Mouse (Mus musculus) kidney, postnatal 14 days (tissue): ENCODE results near the gene Elmod3.

Source experiments
- DNase-seq: peaks from one replicate; pipeline ENCODE4 v3.0.0; 2022; ENCODE audit warnings: mixed read lengths

Gene Elmod3

DNA sequence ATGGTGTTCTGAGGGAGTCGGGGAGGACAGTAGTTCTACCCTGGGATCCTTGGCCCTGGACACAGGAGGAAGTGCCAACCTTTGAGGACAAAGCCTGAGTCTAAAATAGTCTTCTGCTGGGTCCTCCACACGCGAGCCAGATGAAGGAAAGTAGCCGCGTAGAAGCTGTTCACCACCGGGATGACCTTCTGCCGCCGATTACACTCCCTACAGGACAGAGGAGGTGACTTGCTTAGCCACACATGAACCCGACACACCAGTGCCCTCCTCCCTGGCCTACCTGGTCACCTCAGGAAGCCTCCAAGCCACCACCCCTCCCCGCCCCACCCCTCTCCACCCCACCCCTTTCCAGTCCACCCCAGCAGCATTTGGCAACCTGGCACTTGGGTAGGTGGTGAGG is 29.5 kb downstream of the Elmod3 start:
- no peak for DNase-seq

DNA sequence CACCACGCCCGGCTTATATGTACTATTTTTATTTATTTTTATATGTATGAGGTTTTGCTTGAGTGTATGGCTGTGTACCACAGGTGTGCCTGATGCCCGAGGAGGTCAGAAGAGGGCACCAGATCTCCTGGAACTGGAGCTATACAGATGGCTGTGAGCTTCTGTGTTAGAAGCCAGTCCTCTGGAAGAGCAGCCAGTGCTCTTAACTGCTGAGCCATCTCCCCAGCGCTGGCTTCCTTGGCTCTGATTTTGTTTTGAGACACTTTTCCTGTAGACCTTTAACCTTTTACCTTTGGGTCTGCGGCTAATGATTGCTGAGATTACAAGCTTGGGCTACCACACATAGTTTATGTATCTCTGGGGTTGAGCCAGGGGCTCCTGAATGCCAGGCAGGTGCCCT is 30.7 kb downstream of the Elmod3 start:
- peak; percentile 62 for DNase-seq

DNA sequence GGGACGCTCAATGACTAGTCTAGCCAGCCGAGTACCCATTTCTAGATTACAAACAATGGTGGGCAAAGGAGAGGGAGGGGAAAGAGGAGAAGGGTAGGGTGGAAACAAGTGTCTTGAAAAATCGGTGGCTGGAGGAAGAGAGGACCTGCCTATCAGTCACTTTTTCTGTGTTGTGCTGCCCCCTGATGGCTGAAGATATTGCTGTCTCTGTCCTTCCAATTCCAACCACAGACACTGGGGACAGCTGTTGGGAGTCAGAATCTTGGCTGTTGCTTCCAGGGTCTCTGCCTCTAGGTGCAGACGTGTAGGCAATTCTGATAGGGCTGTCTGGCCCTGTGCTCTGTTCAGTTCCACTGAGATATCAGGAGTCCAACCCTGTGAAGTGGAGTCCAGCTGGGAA is 32.2 kb downstream of the Elmod3 start:
- peak; percentile 92 for DNase-seq

DNA sequence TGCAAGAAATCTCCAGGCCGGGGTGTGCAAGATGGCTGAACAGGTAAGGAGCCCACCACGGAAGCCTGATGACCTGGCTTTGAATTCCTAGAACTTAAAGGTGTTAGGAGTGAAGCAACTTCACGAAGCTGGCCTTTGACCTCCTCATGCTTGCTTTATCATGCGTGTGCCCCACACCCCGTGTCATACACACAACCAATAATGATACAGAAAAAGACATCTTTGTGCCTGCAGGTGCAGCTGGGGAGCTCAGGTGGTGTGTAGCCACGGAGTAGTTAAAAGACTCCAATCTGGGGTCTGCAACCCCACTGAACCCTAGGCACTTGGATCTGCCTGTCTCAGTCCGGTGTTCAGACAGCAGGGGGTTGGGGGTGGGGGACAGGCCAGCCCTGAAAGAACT is 32.7 kb downstream of the Elmod3 start:
- DNase-seq = no peak

DNA sequence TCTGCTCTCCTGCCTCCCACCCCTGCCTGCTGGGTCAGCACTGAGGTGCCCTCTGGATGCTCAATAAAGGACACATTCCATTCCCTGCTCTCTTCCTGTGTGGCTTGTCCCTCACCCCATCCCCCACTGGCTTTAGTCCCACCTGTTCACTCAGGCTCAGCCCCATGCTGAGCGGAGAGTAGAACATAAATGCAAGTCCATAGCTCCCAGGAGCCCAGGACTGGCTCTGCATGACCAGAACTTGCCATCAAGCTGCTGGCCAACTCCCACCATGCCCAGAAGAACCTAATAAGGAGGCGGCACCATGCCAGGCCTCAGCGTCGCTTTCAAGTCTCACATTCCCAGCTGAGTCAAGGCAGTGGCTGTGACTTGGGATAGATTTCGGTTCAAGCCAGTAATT is 35.3 kb downstream of the Elmod3 start:
- peak; percentile 60 for DNase-seq

DNA sequence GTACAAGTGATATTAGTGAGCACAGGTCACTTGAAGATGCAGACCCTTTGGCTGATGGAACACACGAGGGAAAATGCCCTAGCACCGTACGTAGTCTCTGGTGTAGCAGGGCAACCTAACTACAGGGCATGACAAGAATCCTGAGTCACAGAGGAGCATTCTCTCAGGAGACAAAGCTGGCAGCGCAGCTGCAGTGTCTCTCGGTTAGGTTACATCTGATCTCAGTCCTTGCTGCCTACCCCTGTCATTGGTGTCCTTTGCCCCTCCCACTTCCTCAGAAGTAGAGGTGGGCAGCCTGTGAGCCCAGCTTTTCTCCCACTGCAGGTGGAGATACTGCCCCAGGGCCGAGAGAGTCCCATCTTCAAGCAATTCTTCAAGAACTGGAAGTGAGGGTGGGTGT is 35.7 kb downstream of the Elmod3 start:
- DNase-seq = no peak

DNA sequence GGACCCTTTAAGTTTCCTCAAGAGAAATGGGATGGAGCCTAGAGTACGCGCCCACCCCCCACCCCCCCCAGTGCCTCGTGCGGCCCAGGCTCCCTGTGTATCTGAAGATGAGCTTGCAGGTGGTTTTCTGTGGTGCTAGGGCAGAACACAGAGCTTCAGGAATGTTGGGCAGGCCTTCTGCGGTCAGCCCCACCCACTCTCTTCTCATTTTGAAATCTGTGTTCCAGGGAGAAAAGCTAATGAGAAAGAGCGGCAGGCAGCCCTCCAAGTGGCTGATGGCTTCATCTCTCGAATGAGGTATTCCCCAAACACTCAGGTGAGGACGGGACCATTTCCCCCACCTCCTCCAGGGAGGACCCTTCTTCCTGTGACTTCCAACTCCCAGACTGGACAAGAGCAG is 37.4 kb downstream of the Elmod3 start:
- DNase-seq = no peak

DNA sequence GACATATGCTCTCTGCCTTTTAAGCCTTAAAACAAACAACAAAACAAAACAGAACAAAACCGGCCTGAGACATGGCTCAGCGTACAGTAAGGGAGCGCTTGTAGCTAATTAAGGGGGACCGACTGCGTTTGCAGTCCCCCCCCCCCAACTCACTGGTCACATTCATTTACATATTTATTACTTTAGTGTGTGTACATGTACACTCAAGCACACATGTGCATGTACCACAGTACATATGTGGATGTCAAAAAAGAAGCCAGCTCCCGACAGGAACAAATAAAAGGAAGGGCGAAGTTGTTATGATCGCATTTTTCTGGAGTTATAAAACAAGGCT is 45.2 kb downstream of the Elmod3 start:
- DNase-seq = no peak

DNA sequence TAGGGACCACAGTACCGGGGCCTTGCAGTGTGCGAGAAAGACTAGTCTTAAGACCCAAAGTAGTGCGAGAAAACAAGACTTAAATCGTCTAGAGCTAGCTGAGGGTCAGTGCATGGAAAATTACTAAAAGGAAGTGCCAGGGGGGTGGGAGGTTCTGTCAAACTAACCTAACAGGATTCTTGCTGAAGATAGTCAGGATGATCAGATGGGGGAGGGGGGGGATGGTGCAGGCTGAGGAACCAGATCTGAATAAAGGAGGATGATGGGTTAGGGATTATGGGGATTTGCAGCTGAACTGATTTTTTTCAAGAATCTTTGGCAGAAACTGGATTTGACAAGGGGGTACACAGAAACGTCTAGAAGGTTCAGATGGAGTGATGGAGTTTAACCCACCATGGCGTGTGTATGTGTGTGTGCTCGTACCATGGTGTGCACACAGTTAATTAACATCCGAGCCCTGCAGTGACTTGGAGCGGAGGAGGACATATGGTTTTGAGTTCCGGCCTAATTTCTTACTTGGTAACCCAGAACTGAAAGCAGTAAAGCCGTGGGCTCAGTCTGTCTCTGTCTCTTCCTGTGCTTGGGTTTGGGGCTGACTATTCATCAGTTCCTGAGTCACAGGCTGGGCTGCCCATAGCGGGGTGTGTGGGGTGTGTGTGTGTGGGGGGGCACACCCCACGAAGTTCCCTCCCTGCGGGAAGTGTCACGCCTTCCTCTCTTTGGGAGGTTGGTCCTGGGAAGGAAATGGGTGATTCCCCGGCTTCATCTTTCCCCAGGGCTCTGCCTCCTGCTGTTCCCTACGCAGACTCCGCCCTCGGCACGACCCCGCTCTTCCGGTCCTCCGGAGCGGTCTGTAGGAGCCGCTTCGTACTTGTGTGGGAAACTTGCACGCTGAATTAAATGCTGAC is 45.8 kb downstream of the Elmod3 start:
- peak; percentile 83 for DNase-seq

DNA sequence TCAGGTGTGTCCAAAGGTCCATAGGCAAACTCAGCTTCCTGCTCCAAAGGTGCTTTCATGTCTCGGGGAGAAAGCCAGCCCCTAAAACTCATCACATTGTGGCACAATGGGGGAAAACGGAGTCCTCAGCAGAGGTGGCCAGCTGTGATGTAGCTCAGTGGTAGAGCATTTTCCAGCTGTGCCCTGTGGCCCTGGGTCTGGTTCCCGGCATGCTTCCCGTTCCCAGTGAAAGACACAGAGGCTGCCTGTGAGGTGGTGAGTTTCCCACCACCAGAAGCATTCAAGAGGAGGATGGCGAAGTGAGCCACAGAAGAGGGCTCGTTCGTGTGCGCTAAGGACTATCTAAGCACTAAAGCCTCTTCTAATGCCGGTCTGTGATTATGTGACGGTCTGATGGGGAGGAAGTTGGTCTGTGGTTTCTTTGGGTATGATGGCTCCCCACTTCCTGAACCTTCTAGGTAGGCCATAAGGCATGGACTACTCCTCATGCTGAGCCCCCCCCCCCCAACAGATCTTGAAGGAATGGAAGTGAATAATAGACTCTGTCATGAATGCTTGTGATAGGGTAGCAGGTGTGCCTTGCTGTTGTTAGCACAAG is 47.6 kb downstream of the Elmod3 start:
- DNase-seq = no peak

DNA sequence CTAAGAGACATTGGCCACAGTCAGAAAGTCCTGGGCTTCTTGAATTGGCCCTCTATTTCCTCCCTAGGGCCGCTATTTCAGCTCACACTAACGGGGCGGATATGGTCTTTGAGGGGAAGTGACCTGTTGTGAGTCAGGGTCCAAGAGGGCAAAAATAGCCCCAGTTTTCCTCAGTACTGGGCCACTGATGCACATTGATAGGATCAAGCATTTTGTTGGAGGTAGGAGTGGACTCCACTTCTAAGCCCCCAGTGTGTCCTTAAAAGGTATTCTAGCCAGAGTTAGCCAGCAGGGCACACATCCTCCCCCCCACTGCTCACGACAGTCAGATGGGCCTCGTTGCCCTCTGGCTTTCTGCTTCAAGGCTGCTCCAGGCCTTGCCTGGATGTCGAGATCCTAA is 48.2 kb downstream of the Elmod3 start:
- no peak for DNase-seq

DNA sequence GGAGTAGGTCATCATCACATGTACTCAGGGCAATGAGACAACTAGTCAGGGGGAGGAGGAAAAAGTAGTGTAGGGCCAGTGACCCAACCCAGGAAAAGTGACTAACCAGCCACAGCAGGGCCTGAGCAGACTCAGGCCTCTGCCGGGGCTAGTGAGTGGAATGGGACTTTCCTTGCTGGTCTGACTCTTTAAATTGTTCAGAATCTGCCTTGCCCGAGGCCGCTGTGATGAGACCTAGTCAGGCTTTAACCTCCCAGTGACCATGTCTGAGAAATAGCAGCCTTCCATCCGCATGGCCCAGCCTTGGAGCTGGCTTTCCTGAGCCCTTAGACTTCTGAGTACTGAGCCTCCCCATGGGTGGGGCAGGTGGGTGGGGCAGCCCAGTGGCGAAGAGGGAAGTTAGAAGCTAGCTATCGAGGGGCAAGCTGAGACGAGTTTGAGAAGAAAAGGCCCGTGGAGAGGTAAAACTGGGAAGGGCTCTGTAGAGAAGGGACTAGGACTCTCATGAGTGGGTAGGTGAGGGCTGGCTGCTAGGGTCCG is 49.1 kb downstream of the Elmod3 start:
- DNase-seq = no peak

DNA sequence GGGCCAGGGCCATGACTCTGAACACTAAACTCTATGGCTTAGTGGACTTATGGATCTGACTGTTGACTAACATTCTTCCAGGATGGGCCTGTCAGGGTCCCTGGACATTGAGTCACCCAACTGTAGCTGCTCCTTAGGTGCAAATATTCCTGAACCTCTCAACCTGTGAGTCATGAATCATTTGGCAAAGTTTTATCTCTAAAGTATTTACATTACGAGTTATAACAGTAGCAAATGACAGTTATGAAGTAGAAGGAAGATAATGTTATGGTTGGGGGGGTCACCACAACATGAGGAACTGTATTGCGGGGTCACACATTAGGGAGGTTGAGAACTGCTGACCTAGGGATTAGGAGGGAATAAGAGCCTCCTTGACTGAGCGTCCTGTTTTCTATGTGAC is 50.4 kb downstream of the Elmod3 start:
- no peak for DNase-seq

DNA sequence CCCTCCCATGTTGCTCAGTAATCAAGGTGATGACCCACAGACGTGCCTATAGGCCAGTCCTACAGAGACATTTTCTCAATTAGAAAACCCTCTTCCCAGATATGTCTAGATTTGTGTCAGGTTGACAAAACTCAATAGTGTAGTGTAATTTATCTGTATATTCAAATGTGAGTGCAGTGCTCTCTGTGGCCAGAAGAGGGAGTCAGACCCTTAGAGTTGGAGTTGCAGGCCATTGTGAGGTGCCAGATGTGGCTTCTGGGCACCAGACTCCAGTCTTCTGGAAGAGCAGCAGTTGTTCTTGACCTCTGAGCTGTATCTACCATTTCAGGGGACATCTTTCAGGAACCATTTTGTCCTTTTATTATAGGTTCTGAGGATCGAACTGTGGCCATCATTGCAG is 51.1 kb downstream of the Elmod3 start:
- no peak for DNase-seq

DNA sequence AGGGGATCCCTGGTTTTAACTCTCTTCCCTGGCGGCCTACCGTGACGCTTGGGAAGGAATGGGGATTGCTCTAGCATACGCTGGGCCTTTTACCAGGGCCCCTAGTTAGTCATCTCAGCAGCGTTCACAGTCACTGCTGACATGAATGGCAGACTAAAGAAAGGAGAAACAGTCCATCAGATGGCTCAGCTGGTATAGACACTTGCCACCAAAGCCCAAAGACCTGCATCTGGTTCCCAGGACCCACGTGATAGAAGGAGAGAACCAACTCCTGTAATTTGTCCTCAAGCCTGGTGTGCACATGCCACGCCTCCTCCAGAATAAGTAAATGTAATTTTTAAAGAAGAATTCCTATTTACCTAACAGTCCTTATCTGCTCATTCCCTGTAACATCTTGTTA is 52.8 kb downstream of the Elmod3 start:
- no peak for DNase-seq

DNA sequence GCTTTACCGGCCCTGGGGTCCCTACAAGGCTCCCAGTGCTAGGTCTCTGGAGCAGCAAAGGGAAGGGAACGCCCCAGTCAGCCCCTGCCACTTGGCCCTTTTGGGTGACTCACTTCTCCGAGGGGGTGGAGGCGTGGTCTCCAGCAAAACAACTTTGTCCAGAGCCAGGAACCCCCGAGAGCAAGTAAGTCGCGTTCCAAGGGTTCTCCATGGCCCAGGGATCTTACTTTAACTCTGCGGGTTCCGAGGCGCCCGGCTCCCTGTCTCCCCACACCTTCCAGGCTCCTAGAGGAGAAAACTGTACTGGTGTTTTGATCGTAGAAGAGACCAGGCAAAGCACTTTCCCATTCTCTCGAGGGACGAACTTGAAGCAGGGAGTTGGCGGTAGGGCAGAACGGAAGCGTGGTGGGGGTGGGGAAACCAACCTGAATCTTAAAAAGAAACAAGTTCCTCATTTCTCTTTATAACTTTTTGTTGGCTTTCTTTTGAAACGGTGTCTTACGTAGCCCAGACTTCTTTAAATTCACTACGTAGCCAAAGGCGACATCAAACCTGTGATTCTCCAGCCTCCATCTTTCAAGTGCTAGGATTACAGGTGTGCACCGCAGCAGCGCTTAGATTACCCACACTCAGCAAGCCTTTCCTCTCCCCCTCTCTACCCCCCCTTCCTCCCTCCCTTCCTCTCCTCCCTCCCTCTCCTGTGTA is 53.8 kb downstream of the Elmod3 start, which contains the start of gene Capg:
Gene Capg, plus strand, starts transcription at position 109 of the 705 bp plus-strand sequence.
- peak; percentile 78 for DNase-seq

DNA sequence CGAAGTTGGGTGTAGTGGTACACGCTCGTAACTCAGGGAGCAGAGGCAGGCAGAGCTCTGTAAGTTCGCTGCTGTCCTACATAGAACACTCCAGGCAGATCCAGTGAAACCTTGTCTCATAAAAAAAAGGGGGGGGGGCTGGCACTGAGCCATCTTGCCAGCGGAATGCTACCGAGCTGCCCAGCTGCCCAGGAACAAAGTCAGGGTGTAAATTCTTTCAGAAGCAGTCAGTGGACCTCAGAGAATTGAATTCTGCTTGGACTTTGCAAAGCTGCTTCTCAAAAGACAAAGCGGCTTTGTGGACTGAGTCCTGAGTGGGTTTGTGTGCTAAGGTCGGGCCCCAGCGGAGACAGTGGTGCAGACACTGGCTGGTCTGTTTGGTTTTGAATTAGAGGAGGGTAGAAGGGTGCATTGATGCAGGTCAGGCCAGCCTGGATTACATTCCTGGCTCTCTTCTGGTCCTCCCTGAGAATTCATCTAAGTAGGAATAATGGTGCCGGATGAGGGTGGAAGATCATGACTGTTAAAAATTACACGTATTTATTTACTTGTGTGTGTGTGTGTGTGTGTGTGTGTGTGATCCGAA is 54.9 kb downstream of the Elmod3 start:
- peak; percentile 55 for DNase-seq

DNA sequence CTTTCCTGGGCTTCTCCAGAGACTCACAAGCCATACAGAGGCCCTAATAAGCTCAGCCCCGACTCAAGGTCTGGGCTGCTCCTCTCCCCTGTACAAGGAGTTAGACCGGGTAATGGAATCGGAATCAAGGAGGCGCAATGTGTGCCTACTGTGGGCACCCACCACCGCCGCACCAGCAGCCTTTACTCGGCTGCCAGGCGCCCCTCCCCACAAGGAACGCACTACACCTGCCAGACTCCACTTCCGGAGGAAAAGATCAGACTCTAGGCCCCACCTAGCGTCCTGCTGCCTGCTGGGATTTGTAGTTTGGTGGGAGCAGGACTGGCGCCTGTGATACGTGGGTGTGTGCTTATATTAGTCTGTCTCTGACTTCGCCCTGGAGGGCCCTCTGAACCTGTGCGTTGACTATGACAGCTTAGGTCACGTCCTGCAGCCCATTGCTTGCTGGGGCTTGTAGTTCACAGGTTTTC is 59.6 kb downstream of the Elmod3 start:
- DNase-seq = peak; percentile 91

DNA sequence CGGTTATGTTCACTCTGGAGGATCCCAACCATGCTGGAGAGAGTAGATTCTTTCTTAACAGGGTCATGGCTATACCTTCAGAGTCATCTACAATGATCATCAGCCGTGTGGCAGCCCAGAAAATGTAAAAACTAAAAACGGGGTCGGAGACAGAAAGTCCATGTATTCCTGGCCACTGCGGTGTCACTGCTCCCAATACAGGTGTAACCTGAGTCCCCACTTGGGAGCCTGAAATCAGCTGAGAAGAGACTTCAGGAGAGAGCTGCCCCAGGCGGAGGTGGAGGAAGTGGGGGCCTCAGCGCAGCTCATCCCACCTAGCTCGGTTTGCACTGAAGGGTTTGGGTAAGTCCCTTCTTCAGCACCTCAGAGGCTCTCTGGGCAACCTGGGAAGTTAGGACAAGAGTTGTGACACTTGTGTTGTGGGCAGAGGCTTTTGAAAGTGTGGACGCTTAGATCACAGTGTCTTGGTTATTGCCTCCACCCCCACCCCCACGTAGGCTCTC is 60.2 kb downstream of the Elmod3 start:
- DNase-seq = no peak

DNA sequence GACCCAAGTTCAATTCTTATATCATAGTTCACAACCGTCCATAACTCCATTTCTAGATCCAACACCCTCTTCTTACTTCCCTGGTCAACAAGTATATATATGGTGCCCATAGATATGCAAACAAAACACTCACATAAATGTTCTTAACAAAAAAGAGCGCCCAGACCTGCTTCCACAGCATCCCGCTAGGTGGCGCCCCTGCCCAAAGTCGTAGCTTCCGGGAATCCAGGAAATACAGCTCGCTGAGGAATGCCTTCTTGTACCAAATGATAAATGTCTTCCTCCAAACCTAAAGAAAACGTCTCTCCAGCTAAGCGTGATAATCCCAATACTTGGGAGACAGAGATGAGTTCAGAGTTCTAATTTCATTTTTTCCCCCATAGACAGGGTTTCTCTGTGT is 63.0 kb downstream of the Elmod3 start:
- DNase-seq = peak; percentile 87

DNA sequence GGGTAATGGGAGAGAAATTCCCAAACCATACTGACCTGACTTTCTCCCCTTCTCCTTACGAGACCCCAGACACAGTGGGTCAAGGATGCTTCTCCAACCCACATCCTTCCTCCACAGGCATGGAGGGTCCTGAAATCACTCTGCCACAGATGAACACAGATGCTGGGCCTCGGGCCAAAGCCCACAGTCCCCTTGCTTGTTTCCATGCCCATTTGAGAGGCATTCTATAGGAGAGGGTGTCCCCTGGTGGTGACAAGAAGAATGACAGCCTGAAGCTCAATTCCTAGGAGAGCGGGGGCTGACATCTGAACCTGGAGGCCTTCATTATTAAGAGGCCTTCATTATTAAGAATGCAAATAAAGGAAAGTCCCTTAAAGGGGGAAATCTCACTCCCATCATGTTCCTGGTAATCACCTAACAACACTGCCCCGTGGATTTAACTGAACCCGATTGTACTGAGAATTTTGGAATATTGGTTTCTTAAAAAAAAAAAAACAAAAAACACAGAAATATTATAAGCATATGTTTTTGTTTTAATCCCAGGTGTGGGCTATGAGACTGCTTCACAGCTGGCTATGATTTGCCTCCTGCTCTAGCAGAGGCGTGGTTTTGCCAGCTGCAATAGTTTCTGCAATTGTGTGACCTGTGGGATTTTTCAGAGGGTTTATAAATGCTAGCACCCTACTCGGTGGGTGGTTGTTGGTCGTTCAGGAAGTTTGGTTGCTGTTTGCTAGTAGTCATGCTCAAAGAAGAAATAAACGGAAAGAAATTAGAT is 64.0 kb downstream of the Elmod3 start:
- DNase-seq = peak; percentile 80

DNA sequence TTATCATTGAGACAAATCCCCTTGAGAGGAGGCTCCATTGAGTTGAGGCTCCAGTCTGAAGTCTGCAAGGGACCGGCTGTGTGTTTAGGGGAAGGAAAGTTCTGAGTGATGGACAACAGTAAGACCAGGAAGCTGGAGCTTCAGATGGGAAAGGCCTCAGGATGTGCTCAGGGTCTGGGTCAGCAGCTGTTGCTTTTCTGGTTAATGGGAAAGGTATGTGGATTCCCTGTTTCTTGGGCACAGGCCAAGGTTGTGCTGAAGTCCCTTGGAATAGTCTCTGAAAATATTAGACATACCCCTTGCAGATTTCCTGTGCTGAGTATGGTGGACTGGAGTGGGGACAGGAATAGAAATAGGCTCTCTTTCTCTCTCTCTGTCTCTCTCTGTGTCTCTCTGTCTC is 64.7 kb downstream of the Elmod3 start:
- peak; percentile 63 for DNase-seq
